Mouse (Mus musculus) small intestine, adult 2 months (tissue): ENCODE data around the gene Pnpla1.

Experiments
- CTCF ChIP-seq: fragments of 200-500 bp; IDR thresholded peaks from 2 replicates; pipeline ENCODE4 v1.5.1; 2012; ENCODE audit warnings: low read depth, mild to moderate bottlenecking, control low read depth, inconsistent platforms, low read length, moderate library complexity, mixed read lengths; ENCODE audit not compliant: insufficient replicate concordance, insufficient read length; ENCODE audit errors: extremely low read depth
- POLR2A ChIP-seq: fragments of 200-500 bp; IDR thresholded peaks from 2 replicates; pipeline ENCODE4 v1.6.1; 2012; ENCODE audit warnings: low read depth, mild to moderate bottlenecking, control low read depth, inconsistent platforms, low read length, moderate library complexity

DNA sequence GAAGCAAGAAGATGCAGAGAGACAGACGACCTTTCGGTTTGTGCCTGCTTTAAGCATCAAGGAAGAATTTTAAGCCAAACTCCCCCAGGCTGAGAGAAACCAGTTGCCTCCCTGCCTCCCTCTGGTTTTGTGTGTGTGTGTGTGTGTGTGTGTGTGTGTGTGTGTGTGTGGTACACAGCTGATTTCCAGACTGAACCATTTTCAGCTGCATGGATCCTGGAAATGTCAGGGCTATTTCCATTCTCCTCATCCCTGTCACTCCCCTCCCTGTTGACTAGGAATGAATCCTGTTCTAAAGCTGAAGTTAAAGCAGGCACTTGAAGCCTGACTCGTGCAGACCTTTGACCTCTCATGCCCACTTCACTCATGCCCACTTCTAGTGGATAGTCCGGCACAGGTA lies 16.0 kb downstream of the Pnpla1 start:
- no peak for TF ChIP-seq CTCF
- no peak for TF ChIP-seq POLR2A
